Mouse (Mus musculus) midbrain, postnatal 0 days (tissue): ENCODE data around the gene Col10a1. TPM values are rescaled to one million over a fixed set of nuclear protein-coding genes. Genes with fewer than 3 reads are reported as not detected.
"Not testable (repeated sequence)": the region's sequence is repeated elsewhere in the genome, so short reads cannot be mapped to it uniquely, and the experiment has no call there.

Experiments used
- ATAC-seq: fragments of 200-750 bp; cut with Nextera tagmentation; 2 replicates; pipeline ENCODE4 v1.8.0; 2017; ENCODE audit warnings: moderate number of reproducible peaks, mild to moderate bottlenecking, moderate TSS enrichment, moderate library complexity; ENCODE audit not compliant: low FRiP score
- DNase-seq: peaks from one replicate; pipeline ENCODE4 v3.0.0-alpha.2; 2015; ENCODE audit warnings: low spot score
- H3K27ac ChIP-seq: fragments of 300-500 bp; sonication (generic); 2 replicates; pipeline ENCODE4 v1.5.1; 2014; ENCODE audit warnings: low read depth, mild to moderate bottlenecking, low read length, mixed read lengths
- H3K27me3 ChIP-seq: fragments of 300-500 bp; sonication (generic); 2 replicates; pipeline ENCODE4 v1.6.1; 2014; ENCODE audit warnings: low read length, control low read depth, mixed read lengths; ENCODE audit not compliant: insufficient read depth
- H3K36me3 ChIP-seq: fragments of 300-500 bp; sonication (generic); 2 replicates; pipeline ENCODE4 v1.6.1; 2014; ENCODE audit warnings: low read length, control low read depth, mixed read lengths; ENCODE audit not compliant: insufficient read depth
- H3K4me1 ChIP-seq: fragments of 300-500 bp; sonication (generic); 2 replicates; pipeline ENCODE4 v1.6.1; 2014; ENCODE audit warnings: mild to moderate bottlenecking, control low read depth, antibody characterized with exemption, low read length, mixed read lengths; ENCODE audit not compliant: insufficient read depth
- H3K4me2 ChIP-seq: fragments of 300-500 bp; sonication (generic); 2 replicates; pipeline ENCODE4 v1.6.1; 2014; ENCODE audit warnings: low read depth, mild to moderate bottlenecking, low read length, mixed read lengths; ENCODE audit not compliant: poor library complexity, severe bottlenecking
- H3K4me3 ChIP-seq: fragments of 300-500 bp; sonication (generic); 2 replicates; pipeline ENCODE4 v1.5.1; 2014; ENCODE audit warnings: low read depth, mild to moderate bottlenecking, low read length, moderate library complexity
- H3K9ac ChIP-seq: fragments of 300-500 bp; sonication (generic); replicated peaks from 2 replicates; pipeline ENCODE4 v1.6.1; 2014; ENCODE audit warnings: mild to moderate bottlenecking, low read length, moderate library complexity, mixed read lengths; ENCODE audit not compliant: poor library complexity, severe bottlenecking
- H3K9me3 ChIP-seq: fragments of 300-500 bp; sonication (generic); 2 replicates; pipeline ENCODE4 v1.6.1; 2016; ENCODE audit warnings: low read length, control low read depth
- CTCF ChIP-seq: IDR thresholded peaks from 2 replicates; pipeline ENCODE4 v1.5.1; 2016; ENCODE audit warnings: antibody characterized with exemption, mild to moderate bottlenecking
- WGBS: fragments of 180-500 bp; shearing (Covaris S2); extraction: QIAGEN DNeasy Blood & Tissue Kit; methylation state at CpG from one replicate; pipeline ENCODE4 v1.1.7; 2014; 5-methylcytosine and 5-hydroxymethylcytosine counted together
- polyA plus RNA-seq: library from polyadenylated mRNA; unstranded; fragments of >200 nt; fragmentation: Nextera tagmentation; extraction: Ambion mirVana; gene quantifications from 2 replicates; pipeline ENCODE4 v1.2.1, GENCODE M21; 2015
- total RNA-seq: library from RNA; depleted of rRNA; stranded (reverse); fragments of >200 nt; gene quantifications from 2 replicates; pipeline ENCODE4 v1.2.3, GENCODE M21; 2014

Gene Col10a1
- total and polyA plus RNA-seq, 2 experiments from 2014 or later = 0.11 to 0.60 TPM

- H3K36me3 ChIP-seq = no peaks in the 10 kb centered on the region
- no peak overlapping the region for H3K27ac ChIP-seq
- no peaks in the 10 kb centered on the region for H3K4me1 ChIP-seq
- H3K27me3 ChIP-seq = no peaks in the 10 kb centered on the region
- peak; percentile 30 for DNase-seq
- no peak overlapping the region for H3K4me3 ChIP-seq
- ATAC-seq = no peak
- no peak overlapping the region for H3K9ac ChIP-seq
- WGBS = 71% methylated on average over 5 of the region's 5 CpGs
- no peaks in the 10 kb centered on the region for H3K9me3 ChIP-seq
- no peak overlapping the region for H3K4me2 ChIP-seq
- peak; percentile 76 for TF ChIP-seq CTCF
These were observed 21.6 kb upstream of the Col10a1 start for GRCm38 (mm10) chr10:34368138-34368537.

- Histone ChIP-seq H3K4me3 (no peak overlapping the region), H3K4me1 (no peaks in the 10 kb centered on the region), H3K9ac (no peak overlapping the region), H3K27ac (no peak overlapping the region), H3K4me2 (no peak overlapping the region), H3K27me3 (no peaks in the 10 kb centered on the region), H3K9me3 (no peaks in the 10 kb centered on the region), H3K36me3 (no peaks in the 10 kb centered on the region)
- WGBS = 93% methylated on average over 7 of the region's 7 CpGs
- DNase-seq (no peak), ATAC-seq (no peak)
- no peak for TF ChIP-seq CTCF
These were observed 16.4 kb upstream of the Col10a1 start for GRCm38 (mm10) chr10:34373332-34373731.

GRCm38 (mm10) chr10:34385636-34386035 is 4.1 kb upstream of the Col10a1 start:
- Histone ChIP-seq H3K9ac (no peak overlapping the region), H3K4me3 (no peak overlapping the region), H3K27me3 (no peaks in the 10 kb centered on the region), H3K36me3 (no peaks in the 10 kb centered on the region), H3K9me3 (no peaks in the 10 kb centered on the region), H3K4me2 (no peak overlapping the region), H3K27ac (no peak overlapping the region), H3K4me1 (no peaks in the 10 kb centered on the region)
- TF ChIP-seq CTCF = no peak
- ATAC-seq (no peak), DNase-seq (no peak)
- 87% methylated on average over 5 of the region's 5 CpGs for WGBS

- ATAC-seq = no peak
- Histone ChIP-seq H3K36me3 (no peaks in the 10 kb centered on the region), H3K9me3 (no peaks in the 10 kb centered on the region), H3K4me3 (no peak overlapping the region), H3K4me2 (no peak overlapping the region), H3K27ac (no peak overlapping the region), H3K9ac (no peak overlapping the region), H3K4me1 (no peaks in the 10 kb centered on the region), H3K27me3 (no peaks in the 10 kb centered on the region)
- no peak for DNase-seq
- no peak for TF ChIP-seq CTCF
- 41% methylated on average over 4 of the region's 4 CpGs for WGBS
These were observed 7.2 kb downstream of the Col10a1 start for GRCm38 (mm10) chr10:34396959-34397358.

- 0 out of 2 replicates have a peak, but pooled peaks have one; percentile 26 for TF ChIP-seq CTCF
- no peak overlapping the region for H3K4me3 ChIP-seq
These were observed 9.5 kb downstream of the Col10a1 start for GRCm38 (mm10) chr10:34399267-34399666.

GRCm38 (mm10) chr10:34418204-34418756 is 28.5 kb downstream of the Col10a1 start, which contains the start of gene Nt5dc1:
Nt5dc1 (minus strand) TSS chr10:34418552.
- Histone ChIP-seq H3K9me3 (no peaks in the 10 kb centered on the region), H3K9ac (peak within 1 kb of the TSS; percentile 57), H3K27me3 (no peaks in the 10 kb centered on the region), H3K36me3 (no peaks in the 10 kb centered on the region), H3K4me1 (no peaks in the 10 kb centered on the region), H3K4me3 (peak within 1 kb of the TSS; percentile 62), H3K27ac (peak within 1 kb of the TSS; percentile 14; the same call in 1 of the 2 replicates), H3K4me2 (peak within 1 kb of the TSS; percentile 81)
- DNase-seq (peak; percentile 86), ATAC-seq (peak; percentile 96)
- under 1% methylated on average over 49 of the region's 49 CpGs for WGBS
- no peak for TF ChIP-seq CTCF

More at GRCm38 (mm10) chr10:34399267-34399666, 9.5 kb downstream of the Col10a1 start:
- Histone ChIP-seq H3K9ac (no peak overlapping the region), H3K27me3 (no peaks in the 10 kb centered on the region), H3K9me3 (no peaks in the 10 kb centered on the region), H3K36me3 (no peaks in the 10 kb centered on the region), H3K4me2 (no peak overlapping the region), H3K27ac (no peak overlapping the region), H3K4me1 (no peaks in the 10 kb centered on the region)
- ATAC-seq (no peak), DNase-seq (no peak)

- H3K36me3 ChIP-seq, H3K9me3 ChIP-seq, ATAC-seq, H3K4me1 ChIP-seq, H3K27ac ChIP-seq, H3K27me3 ChIP-seq, DNase-seq: not testable (repeated sequence)
- H3K4me2 ChIP-seq = peak overlapping the region; percentile 81
- peak overlapping the region; percentile 62 for H3K4me3 ChIP-seq
- WGBS = 75% methylated on average over 4 of the region's 4 CpGs
- peak overlapping the region; percentile 57 for H3K9ac ChIP-seq
These were observed 29.0 kb downstream of the Col10a1 start for GRCm38 (mm10) chr10:34418794-34419193.
